Mouse (Mus musculus) ES-Bruce4 (cell line): ENCODE results near the gene Wdr45.

Source experiments
- CTCF ChIP-seq: IDR thresholded peaks from one replicate; pipeline ENCODE4 v1.8.1; 2011; ENCODE audit warnings: low read depth, low read length
- POLR2A ChIP-seq: IDR thresholded peaks from one replicate; pipeline ENCODE4 v1.8.1; 2011; ENCODE audit warnings: low read length; ENCODE audit not compliant: insufficient read depth

- TF ChIP-seq CTCF (no peak), POLR2A (no peak)
These were observed 34.1 kb upstream of the Wdr45 start for GRCm38 (mm10) chrX:7680057-7680412.
